Mouse (Mus musculus) inflammation-experienced regulatory T-cells, adult 6 months (primary cell): ENCODE measurements around the gene 4930486L24Rik. TPM values are rescaled to one million over a fixed set of nuclear protein-coding genes. Genes with fewer than 3 reads are reported as not detected.
"Not testable (repeated sequence)": the region's sequence is repeated elsewhere in the genome, so short reads cannot be mapped to it uniquely, and the experiment has no call there.

Source experiments
- ATAC-seq: one replicate; pipeline ENCODE4 v1.8.0; 2017
- polyA plus RNA-seq, 3 experiments: library from polyadenylated mRNA; unstranded; fragments of 100-300 nt; shearing (Covaris generic); gene quantifications; one replicate each; pipeline ENCODE4 v1.2.1; 2017

Gene 4930486L24Rik
- polyA plus RNA-seq: 1 to 10 TPM in 2 of 3 experiments, not detected in 1; 2.0 to 3.6 TPM

- ATAC-seq: no peak
Measured at GRCm38 (mm10) chr13:60864281-60864680, at the start of gene 4930486L24Rik. Gene 4930486L24Rik (minus strand): TSS chr13:60864475.

- ATAC-seq: not testable (repeated sequence)
Measured at GRCm38 (mm10) chr13:60904780-60905179, 40.5 kb upstream of the 4930486L24Rik start, which contains the start of gene Tpbpb. Gene Tpbpb (minus strand): TSS chr13:60904880.

- ATAC-seq: peak; percentile 93
Measured at GRCm38 (mm10) chr13:60897328-60897727, 33.1 kb upstream of the 4930486L24Rik start, which contains the start of gene Ctla2b. Gene Ctla2b (minus strand): TSS chr13:60897447.

- not testable (repeated sequence) for ATAC-seq
Measured at GRCm38 (mm10) chr13:60896794-60897193, 32.5 kb upstream of the 4930486L24Rik start, which contains the start of gene Gm49392. Gene Gm49392 (minus strand): TSS chr13:60896894.

GRCm38 (mm10) chr13:60895406-60896160 lies 31.3 kb upstream of the 4930486L24Rik start:
- ATAC-seq: no peak

- no peak for ATAC-seq
Measured at GRCm38 (mm10) chr13:60892301-60892700, 28.0 kb upstream of the 4930486L24Rik start.

GRCm38 (mm10) chr13:60848241-60849120 lies 15.8 kb downstream of the 4930486L24Rik start:
- ATAC-seq: peak; percentile 99

- no peak for ATAC-seq
Measured at GRCm38 (mm10) chr13:60843153-60843552, 21.1 kb downstream of the 4930486L24Rik start.

GRCm38 (mm10) chr13:60842703-60843102 lies 21.6 kb downstream of the 4930486L24Rik start:
- ATAC-seq: no peak

- peak; percentile 83 for ATAC-seq
Measured at GRCm38 (mm10) chr13:60839353-60839902, 24.8 kb downstream of the 4930486L24Rik start.

- peak; percentile 91 for ATAC-seq
Measured at GRCm38 (mm10) chr13:60826052-60826451, 38.2 kb downstream of the 4930486L24Rik start.

- no peak for ATAC-seq
Measured at GRCm38 (mm10) chr13:60820486-60821175, 43.6 kb downstream of the 4930486L24Rik start.

GRCm38 (mm10) chr13:60819469-60819868 lies 44.8 kb downstream of the 4930486L24Rik start:
- ATAC-seq: no peak

GRCm38 (mm10) chr13:60813722-60814121 lies 50.6 kb downstream of the 4930486L24Rik start:
- no peak for ATAC-seq

GRCm38 (mm10) chr13:60812768-60813167 lies 51.5 kb downstream of the 4930486L24Rik start:
- ATAC-seq: no peak

GRCm38 (mm10) chr13:60809690-60810089 lies 54.6 kb downstream of the 4930486L24Rik start:
- ATAC-seq: no peak

GRCm38 (mm10) chr13:60802749-60803148 lies 61.5 kb downstream of the 4930486L24Rik start, which contains the start of gene Ctsll3:
Gene Ctsll3 (minus strand): TSS chr13:60802849.
- no peak for ATAC-seq

Other genes with a start within 250 kb of the 4930486L24Rik start
- not detected for gene BC051665, start 78.1 kb downstream of the 4930486L24Rik start, polyA plus RNA-seq
- gene Ctsll3, start 61.6 kb downstream of the 4930486L24Rik start, polyA plus RNA-seq: not detected
- gene Gm49392, start 32.4 kb upstream of the 4930486L24Rik start, polyA plus RNA-seq: 1 to 10 TPM in 1 of 3 experiments, not detected in 2; 3.2 TPM
- gene Ctla2b, start 33.0 kb upstream of the 4930486L24Rik start, polyA plus RNA-seq: 10 to 100 TPM in 2 of 3 experiments, 1 to 10 TPM in 1; 6.4 to 21.4 (median 12.7) TPM
- gene Tpbpb, start 40.4 kb upstream of the 4930486L24Rik start, polyA plus RNA-seq: not detected
- not detected for gene Gm49393, start 71.1 kb upstream of the 4930486L24Rik start, polyA plus RNA-seq
- 1 to 10 TPM in 2 of 3 experiments, not detected in 1; 1.6 to 4.1 TPM for gene Gm49391, start 72.1 kb upstream of the 4930486L24Rik start, polyA plus RNA-seq
- 100 to 1,000 TPM in 1 of 3 experiments, 10 to 100 TPM in 2; 38.4 to 149 (median 50.1) TPM for gene Ctla2a, start 72.2 kb upstream of the 4930486L24Rik start, polyA plus RNA-seq
- not detected for gene Tpbpa, start 77.5 kb upstream of the 4930486L24Rik start, polyA plus RNA-seq
- not detected for gene Ctsj, start 141.5 kb upstream of the 4930486L24Rik start, polyA plus RNA-seq
- gene Ctsq, start 176.2 kb upstream of the 4930486L24Rik start, polyA plus RNA-seq: not detected